Mouse (Mus musculus) hindbrain, embryonic 13.5 days (tissue): ENCODE measurements around the gene Gm20838. TPM values are rescaled to one million over a fixed set of nuclear protein-coding genes. Genes with fewer than 3 reads are reported as not detected.
"Not testable (repeated sequence)": the region's sequence is repeated elsewhere in the genome, so short reads cannot be mapped to it uniquely, and the experiment has no call there.

ENCODE experiments used
- ATAC-seq: fragments of 200-750 bp; cut with Nextera tagmentation; 2 replicates; pipeline ENCODE4 v1.8.0; 2017; ENCODE audit warnings: moderate TSS enrichment; ENCODE audit not compliant: low FRiP score
- H3K27ac ChIP-seq: fragments of 300-500 bp; sonication (generic); 2 replicates; pipeline ENCODE4 v1.5.1; 2015; ENCODE audit warnings: inconsistent platforms, mild to moderate bottlenecking, moderate library complexity
- H3K27me3 ChIP-seq: fragments of 300-500 bp; sonication (generic); 2 replicates; pipeline ENCODE4 v1.6.1; 2015; ENCODE audit warnings: mild to moderate bottlenecking, inconsistent platforms
- H3K36me3 ChIP-seq: fragments of 300-500 bp; sonication (generic); 2 replicates; pipeline ENCODE4 v1.6.1; 2015; ENCODE audit warnings: mild to moderate bottlenecking, inconsistent platforms
- H3K4me1 ChIP-seq: fragments of 300-500 bp; sonication (generic); replicated peaks from 2 replicates; pipeline ENCODE4 v1.6.1; 2015; ENCODE audit warnings: inconsistent platforms
- H3K4me2 ChIP-seq: fragments of 300-500 bp; sonication (generic); 2 replicates; pipeline ENCODE4 v1.6.1; 2015; ENCODE audit warnings: inconsistent platforms, mild to moderate bottlenecking, moderate library complexity
- H3K4me3 ChIP-seq: fragments of 300-500 bp; sonication (generic); 2 replicates; pipeline ENCODE4 v1.5.1; 2015; ENCODE audit warnings: mild to moderate bottlenecking, inconsistent platforms
- H3K9ac ChIP-seq: fragments of 300-500 bp; sonication (generic); 2 replicates; pipeline ENCODE4 v1.6.1; 2015; ENCODE audit warnings: mild to moderate bottlenecking, inconsistent platforms
- H3K9me3 ChIP-seq: fragments of 300-500 bp; sonication (generic); 2 replicates; pipeline ENCODE4 v1.6.1; 2016; ENCODE audit warnings: inconsistent platforms
- WGBS: fragments of 180-500 bp; shearing (Covaris S2); methylation state at CpG from one replicate; pipeline ENCODE4 v1.1.7; 2015; 5-methylcytosine and 5-hydroxymethylcytosine counted together
- polyA plus RNA-seq: library from polyadenylated mRNA; unstranded; fragments of >200 nt; fragmentation: Nextera tagmentation; extraction: Ambion mirVana; gene quantifications from 2 replicates; pipeline ENCODE4 v1.2.1, GENCODE M21; 2015

Gm20838 gene
- not detected in 2 replicates for polyA plus RNA-seq

GRCm38 (mm10) chrY:33543064-33543463 is at the start of gene Gm20838:
Gm20838 (minus strand) TSS chrY:33543164.
- H3K36me3 ChIP-seq, H3K9me3 ChIP-seq, H3K4me1 ChIP-seq, H3K27ac ChIP-seq, H3K9ac ChIP-seq, H3K4me2 ChIP-seq, ATAC-seq, H3K4me3 ChIP-seq, H3K27me3 ChIP-seq: not testable (repeated sequence)
- WGBS, result no CpG with 5 or more reads among the region's 8 CpGs
